Mouse (Mus musculus) kidney, adult 2 months (tissue): ENCODE measurements around the gene Il11.

ENCODE experiments used
- CTCF ChIP-seq: fragments of 200-500 bp; conservative IDR thresholded peaks from 2 replicates; pipeline ENCODE4 v1.5.1; 2011; ENCODE audit warnings: low read depth, mild to moderate bottlenecking, control low read depth, low read length, moderate library complexity, mixed read lengths; ENCODE audit not compliant: insufficient read depth, insufficient read length
- POLR2A ChIP-seq: fragments of 200-500 bp; IDR thresholded peaks from one replicate; pipeline ENCODE4 v1.6.1; 2011; ENCODE audit warnings: low read depth, low read length, control low read depth

DNA sequence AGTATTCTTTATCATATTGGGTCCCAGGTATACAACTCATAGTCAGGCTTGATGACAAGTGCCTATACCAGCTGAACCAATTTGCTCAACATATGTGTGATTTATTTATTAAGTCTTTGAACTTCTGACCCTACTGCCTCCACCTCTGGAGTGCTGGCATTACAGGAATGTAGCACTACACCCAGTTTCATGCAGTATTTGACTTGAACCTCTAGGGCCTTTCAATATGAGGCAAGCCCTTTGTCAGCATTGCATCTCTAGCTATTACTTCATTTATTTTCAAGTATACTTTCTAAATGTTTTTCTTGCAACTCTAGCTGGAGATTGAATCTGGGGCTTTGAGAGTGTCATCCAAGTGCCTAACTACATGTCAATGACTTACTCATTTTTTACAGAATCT is 19.6 kb upstream of the Il11 start:
- TF ChIP-seq CTCF (no peak), POLR2A (no peak)
